11 mouse cellular contexts compared by ENCODE assay signal in the genomic region with DNA sequence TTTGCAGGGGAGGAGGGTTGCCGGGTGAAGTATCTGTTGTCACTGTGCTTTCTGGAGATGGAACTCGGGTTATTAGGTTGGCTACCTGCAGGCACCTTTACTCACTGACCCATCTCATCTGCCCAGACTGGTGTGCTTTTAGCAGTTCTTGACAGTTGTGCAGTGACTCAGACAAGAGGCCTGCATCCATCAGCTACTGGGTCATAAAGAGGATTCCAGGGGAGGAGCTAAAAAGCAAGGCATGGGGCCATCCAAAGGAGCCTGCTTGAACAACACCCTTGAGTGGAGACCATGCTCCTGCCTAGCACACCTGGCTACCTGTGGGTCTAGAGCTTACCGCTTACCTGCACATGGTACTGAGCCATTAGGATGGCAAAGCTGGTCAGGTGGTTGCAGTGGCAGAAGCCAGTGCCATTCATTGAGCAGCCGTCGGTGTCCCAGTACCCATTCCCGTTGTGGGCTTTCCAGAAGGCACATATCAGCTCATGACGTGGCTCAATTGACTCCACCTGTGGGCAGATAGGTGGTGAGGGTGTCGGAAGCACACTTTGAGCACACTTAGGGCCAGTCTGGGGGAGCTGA. TPM values are rescaled to one million over a fixed set of nuclear protein-coding genes. Genes with fewer than 3 reads are reported as not detected.
A peak's percentile ranks its signal among the peaks of the same experiment; 100 is the strongest.
DNase-seq lines count a peak whose midpoint lies in the region; ATAC-seq and TF ChIP-seq lines count a peak whose summit lies in the region.
"Had no signal": no experiment of that assay in that cellular context is flagged by ENCODE, and none has a peak within 500 bp of the region (broad histone marks: within the 10 kb centered on the region; RNA-seq: fewer than 3 reads in every experiment).

No protein-coding gene starts in this region.

- peak; percentile 41 for DNase-seq in forebrain, embryonic 11.5 days (ENCODE audit: low spot score)
- no peak for DNase-seq in forebrain, postnatal 0 days
- DNase-seq in heart, adult 11 months, result peak; percentile 92
- no peak for DNase-seq in heart, adult 18-20 months
- DNase-seq in naive thymus-derived CD4-positive, alpha-beta T cell, adult 2 months (ENCODE audit: low read depth), result peak; percentile 16
- DNase-seq in c-Kit-positive CD71-positive TER-119-positive erythroid progenitor cells, embryonic 14.5 days (ENCODE audit: low spot score), result no peak
- DNase-seq in layer of hippocampus, postnatal 10 days (ENCODE audit: low spot score in 2 of 2), result no peak
- DNase-seq: adrenal gland, adult 2 months had no signal

- H3K9ac ChIP-seq in forebrain, embryonic 11.5 days (ENCODE audit: low read length), result no peak overlapping the region
- no peak overlapping the region for H3K9ac ChIP-seq in forebrain, postnatal 0 days
- H3K9ac ChIP-seq: embryonic facial prominence, embryonic 12.5 days; forebrain, embryonic 12.5 days had no signal

- H3K9me3 ChIP-seq in forebrain, embryonic 11.5 days (ENCODE audit: control insufficient read depth, low read length), result no peaks in the 10 kb centered on the region
- no peaks in the 10 kb centered on the region for H3K9me3 ChIP-seq in forebrain, postnatal 0 days (ENCODE audit: low read length)
- H3K9me3 ChIP-seq: embryonic facial prominence, embryonic 10.5 days; embryonic facial prominence, embryonic 12.5 days; forebrain, embryonic 12.5 days had no signal

- no peak overlapping the region for H3K4me3 ChIP-seq in forebrain, embryonic 11.5 days (ENCODE audit: low read depth, low read length)
- no peak overlapping the region for H3K4me3 ChIP-seq in forebrain, postnatal 0 days (ENCODE audit: low read depth, low read length)
- H3K4me3 ChIP-seq: embryonic facial prominence, embryonic 10.5 days; embryonic facial prominence, embryonic 12.5 days; forebrain, embryonic 12.5 days had no signal

- H3K27ac ChIP-seq in forebrain, embryonic 11.5 days (ENCODE audit: low read depth, low read length), result no peak overlapping the region
- H3K27ac ChIP-seq in forebrain, postnatal 0 days (ENCODE audit: low read depth, low read length), result no peak overlapping the region
- H3K27ac ChIP-seq: embryonic facial prominence, embryonic 10.5 days; embryonic facial prominence, embryonic 12.5 days; forebrain, embryonic 12.5 days had no signal

- no peak overlapping the region for H3K4me2 ChIP-seq in forebrain, embryonic 11.5 days (ENCODE audit: low read depth, low read length, severe bottlenecking)
- H3K4me2 ChIP-seq in forebrain, postnatal 0 days (ENCODE audit: low read depth), result no peak overlapping the region
- H3K4me2 ChIP-seq: embryonic facial prominence, embryonic 12.5 days; forebrain, embryonic 12.5 days had no signal

- 94% methylated on average over 8 of the region's 8 CpGs for WGBS in forebrain, embryonic 11.5 days
- WGBS in forebrain, postnatal 0 days, result 95% methylated on average over 8 of the region's 8 CpGs

- H3K36me3 ChIP-seq in forebrain, embryonic 11.5 days (ENCODE audit: control insufficient read depth, insufficient read depth, low read length), result peaks cover 18% of the 10 kb centered on the region
- peaks cover 54% of the 10 kb centered on the region for H3K36me3 ChIP-seq in forebrain, postnatal 0 days (ENCODE audit: insufficient read depth)

- ATAC-seq in forebrain, embryonic 11.5 days (replicated peaks; ENCODE audit: low FRiP score), result no peak
- ATAC-seq in forebrain, postnatal 0 days, result no peak

- H3K27me3 ChIP-seq in forebrain, embryonic 11.5 days (ENCODE audit: control insufficient read depth, insufficient read depth, low read length), result no peaks in the 10 kb centered on the region
- H3K27me3 ChIP-seq in forebrain, postnatal 0 days (ENCODE audit: insufficient read depth, low read length), result no peaks in the 10 kb centered on the region
- H3K27me3 ChIP-seq: embryonic facial prominence, embryonic 12.5 days had no signal

- no peak for TF ChIP-seq CTCF in forebrain, postnatal 0 days (IDR thresholded peaks at IDR 0.05; ENCODE audit: low read depth)

- no peaks in the 10 kb centered on the region for H3K4me1 ChIP-seq in forebrain, embryonic 11.5 days (replicated peaks; ENCODE audit: control insufficient read depth, insufficient read depth, low read length)
- no peaks in the 10 kb centered on the region for H3K4me1 ChIP-seq in forebrain, postnatal 0 days (ENCODE audit: insufficient read depth)
- H3K4me1 ChIP-seq: embryonic facial prominence, embryonic 12.5 days; forebrain, embryonic 12.5 days had no signal

RNA-seq across cellular contexts. Expression of a gene that starts 10.6 kb away (rescaled TPM):
- polyA plus RNA-seq in forebrain, embryonic 11.5 days (2014; fragmentation: Nextera tagmentation; extraction: Ambion mirVana), result 251 and 267 TPM in 2 replicates
- 54.1 and 58.4 TPM in 2 replicates for total RNA-seq in forebrain, postnatal 0 days (2014; rRNA removed)
- 76.3 and 79.5 TPM in 2 replicates for polyA plus RNA-seq in forebrain, postnatal 0 days (2015; fragmentation: Nextera tagmentation; extraction: Ambion mirVana)
- 10 to 100 TPM; 15.2 to 15.9 TPM for total RNA-seq in heart, adult 18-20 months (2021)
- total RNA-seq in layer of hippocampus, postnatal 10 days (2021), result 10 to 100 TPM; 25.4 to 27.7 TPM

RNA-seq across cellular contexts. Expression of a gene that starts 15.5 kb away (rescaled TPM):
- polyA plus RNA-seq in forebrain, embryonic 11.5 days (2014; fragmentation: Nextera tagmentation; extraction: Ambion mirVana), result 12.2 and 12.6 TPM in 2 replicates
- 9.2 and 9.9 TPM in 2 replicates for total RNA-seq in forebrain, postnatal 0 days (2014; rRNA removed)
- 6.7 and 9.2 TPM in 2 replicates for polyA plus RNA-seq in forebrain, postnatal 0 days (2015; fragmentation: Nextera tagmentation; extraction: Ambion mirVana)
- total RNA-seq in heart, adult 18-20 months (2021), result 10 to 100 TPM; 41.1 to 43.2 TPM
- 10 to 100 TPM; 11.5 to 13.7 TPM for total RNA-seq in layer of hippocampus, postnatal 10 days (2021)

RNA-seq across cellular contexts. Expression of a gene that starts 26.6 kb away (rescaled TPM):
- 28.3 and 31.6 TPM in 2 replicates for polyA plus RNA-seq in forebrain, embryonic 11.5 days (2014; fragmentation: Nextera tagmentation; extraction: Ambion mirVana)
- total RNA-seq in forebrain, postnatal 0 days (2014; rRNA removed), result 70.8 and 72.6 TPM in 2 replicates
- polyA plus RNA-seq in forebrain, postnatal 0 days (2015; fragmentation: Nextera tagmentation; extraction: Ambion mirVana), result 18.5 and 25.2 TPM in 2 replicates
- total RNA-seq in heart, adult 18-20 months (2021), result 10 to 100 TPM; 51.1 to 52.7 TPM
- total RNA-seq in layer of hippocampus, postnatal 10 days (2021), result 10 to 100 TPM; 65.0 to 73.7 TPM

RNA-seq across cellular contexts. Expression of a gene that starts 59.1 kb away (rescaled TPM):
- polyA plus RNA-seq in forebrain, embryonic 11.5 days (2014; fragmentation: Nextera tagmentation; extraction: Ambion mirVana), result 0.47 and 0.60 TPM in 2 replicates
- 0.46 and 0.57 TPM in 2 replicates for total RNA-seq in forebrain, postnatal 0 days (2014; rRNA removed)
- 0.20 and 0.27 TPM in 2 replicates for polyA plus RNA-seq in forebrain, postnatal 0 days (2015; fragmentation: Nextera tagmentation; extraction: Ambion mirVana)
- total RNA-seq in heart, adult 18-20 months (2021), result under 1 TPM; 0.07 to 0.41 TPM
- 1 to 10 TPM in 1 of 2 experiments, under 1 TPM in 1; 0.32 to 1.0 TPM for total RNA-seq in layer of hippocampus, postnatal 10 days (2021)

Comparison
In these comparisons a context has a peak if more than half of its experiments do, and no peak if none do; other contexts are left out.
1. DNase-seq: peak in forebrain, embryonic 11.5 days (single experiment), heart, adult 11 months (single experiment) and naive thymus-derived CD4-positive, alpha-beta T cell, adult 2 months (single experiment); none in forebrain, postnatal 0 days (single experiment), heart, adult 18-20 months (0 of 2), c-Kit-positive CD71-positive TER-119-positive erythroid progenitor cells, embryonic 14.5 days (single experiment) and layer of hippocampus, postnatal 10 days (0 of 2).